Mouse (Mus musculus): ENCODE results near the gene Il15. TPM values are rescaled to one million over a fixed set of nuclear protein-coding genes. Genes with fewer than 3 reads are reported as not detected.

The Il15 gene
- polyA plus RNA-seq, 1 experiment from 2014 or later = 0.74 TPM

DNA sequence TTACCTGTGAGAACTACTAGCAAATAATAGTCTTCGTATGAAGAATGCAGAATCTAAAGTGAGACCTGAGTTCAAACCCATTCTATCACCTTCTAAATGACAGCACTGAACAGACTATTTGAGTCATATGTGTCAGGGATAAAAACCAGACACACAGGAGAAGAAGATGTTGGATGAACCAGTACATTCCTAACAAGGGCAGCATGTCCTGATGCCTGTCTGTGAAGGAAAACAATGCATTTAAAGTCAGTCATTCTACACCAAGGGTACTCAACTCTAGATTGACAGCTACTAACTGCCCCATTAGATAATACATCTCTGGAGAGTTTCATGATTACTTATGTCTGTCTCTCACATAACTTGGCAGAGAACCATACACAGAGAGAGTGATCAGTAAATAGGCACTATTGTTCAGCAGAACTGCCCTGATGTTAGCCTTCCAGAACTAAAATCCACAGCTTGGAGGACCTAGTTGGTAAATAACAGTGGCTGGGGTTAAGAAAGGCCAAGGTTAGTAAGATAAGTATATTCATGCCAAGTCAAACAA is 14.6 kb downstream of the Il15 start:
- Histone ChIP-seq H3K27ac (no peak overlapping the region), H3K36me3 (replicated peaks) (no peaks in the 10 kb centered on the region), H3K9ac (no peak overlapping the region), H3K27me3 (no peaks in the 10 kb centered on the region), H3K4me3 (replicated peaks) (no peak overlapping the region), H3K4me1 (no peaks in the 10 kb centered on the region), H3K4me2 (no peak overlapping the region), H3K9me3 (no peaks in the 10 kb centered on the region)
- WGBS = 96% methylated on average over 1 of the region's 1 CpGs
- ATAC-seq (ENCODE audit: low FRiP score) = no peak

DNA sequence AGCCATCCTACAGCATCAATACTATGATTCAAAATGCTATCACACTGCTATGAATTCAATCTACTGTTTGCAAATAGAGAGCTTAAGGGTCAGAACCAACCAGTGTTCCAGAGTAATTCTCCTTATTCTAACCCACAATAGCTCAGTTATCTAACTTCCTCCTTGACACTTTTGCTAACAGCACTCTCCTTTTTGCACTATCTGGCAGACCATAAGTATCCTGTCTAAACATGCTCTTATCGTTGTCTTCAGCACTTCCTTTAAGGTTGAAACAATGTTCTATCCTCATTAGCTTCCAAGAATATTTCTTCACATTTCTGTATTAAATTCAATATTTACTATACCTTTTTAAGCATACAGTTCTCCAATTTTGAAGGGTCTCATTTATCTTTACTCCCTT is 15.4 kb downstream of the Il15 start:
- H3K27me3 ChIP-seq = no peaks in the 10 kb centered on the region
- WGBS = 89% methylated on average over 1 of the region's 1 CpGs
- no peak overlapping the region for H3K27ac ChIP-seq
- H3K9me3 ChIP-seq = no peaks in the 10 kb centered on the region
- H3K36me3 ChIP-seq (replicated peaks) = no peaks in the 10 kb centered on the region
- no peak overlapping the region for H3K4me3 ChIP-seq (replicated peaks)
- ATAC-seq (ENCODE audit: low FRiP score) = no peak
- H3K4me1 ChIP-seq = no peaks in the 10 kb centered on the region
- no peak overlapping the region for H3K9ac ChIP-seq
- H3K4me2 ChIP-seq = no peak overlapping the region

DNA sequence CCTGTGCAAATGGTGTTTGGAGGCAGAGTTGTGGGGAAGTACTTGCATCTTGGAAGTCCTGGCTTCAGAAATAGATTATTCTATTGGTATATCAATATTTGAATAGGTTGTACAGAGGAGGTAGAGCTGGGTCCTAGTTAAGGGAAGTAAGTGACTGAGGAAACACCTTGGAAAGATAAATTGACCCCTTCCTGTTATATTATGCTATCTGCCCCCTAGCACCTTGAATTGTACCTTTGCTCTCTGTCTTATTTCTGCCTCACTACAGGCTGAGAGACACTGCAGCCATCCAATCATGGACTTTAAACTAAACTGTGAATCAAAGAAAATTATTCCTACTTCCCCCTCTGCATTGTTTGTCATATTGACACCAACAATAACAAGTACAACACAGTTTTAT is 17.2 kb downstream of the Il15 start:
- no peak overlapping the region for H3K9ac ChIP-seq
- no peaks in the 10 kb centered on the region for H3K36me3 ChIP-seq (replicated peaks)
- H3K9me3 ChIP-seq = no peaks in the 10 kb centered on the region
- no peak overlapping the region for H3K4me3 ChIP-seq (replicated peaks)
- no peaks in the 10 kb centered on the region for H3K4me1 ChIP-seq
- ATAC-seq (ENCODE audit: low FRiP score) = no peak
- H3K27me3 ChIP-seq = no peaks in the 10 kb centered on the region
- no peak overlapping the region for H3K27ac ChIP-seq
- H3K4me2 ChIP-seq = no peak overlapping the region

DNA sequence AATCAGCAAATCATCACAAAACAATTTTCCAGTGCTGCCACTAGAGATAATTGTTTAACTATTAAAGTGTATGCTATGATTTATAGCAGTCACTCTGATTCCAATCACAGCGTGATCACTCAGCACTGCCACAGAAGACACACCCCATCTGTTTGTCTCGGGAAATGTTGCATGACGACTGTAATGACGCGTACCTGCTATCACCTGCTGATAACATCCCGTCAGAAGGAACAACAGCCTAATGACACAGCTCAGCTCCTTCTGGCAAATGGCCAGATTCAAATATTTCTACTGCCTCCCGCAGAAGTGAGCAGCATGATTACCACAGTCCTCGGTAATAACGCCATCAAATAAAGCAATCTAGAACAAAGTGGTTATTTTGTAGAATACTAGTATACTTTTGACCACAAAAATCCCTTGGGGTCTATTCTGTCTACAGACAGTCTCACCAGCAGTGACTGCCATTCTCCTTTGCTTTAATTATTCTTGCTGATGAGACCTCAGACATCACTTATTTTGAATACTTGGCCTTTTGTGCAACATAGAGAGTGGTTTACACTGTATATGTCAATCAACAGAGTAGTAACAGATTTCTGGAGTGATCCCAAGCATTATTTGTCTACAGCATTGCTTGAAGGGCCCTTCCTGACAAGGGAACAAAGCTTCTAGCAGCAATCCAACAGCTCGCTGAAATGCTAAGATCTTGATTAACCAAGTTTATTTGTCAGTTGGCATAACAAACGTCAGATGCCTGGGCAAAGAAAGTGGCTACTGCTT is 18.4 kb downstream of the Il15 start:
- no peaks in the 10 kb centered on the region for H3K27me3 ChIP-seq
- no peaks in the 10 kb centered on the region for H3K36me3 ChIP-seq (replicated peaks)
- no peak overlapping the region for H3K9ac ChIP-seq
- no peak overlapping the region for H3K4me2 ChIP-seq
- no peak overlapping the region for H3K27ac ChIP-seq
- H3K4me3 ChIP-seq (replicated peaks) = no peak overlapping the region
- WGBS = 70% methylated on average over 11 of the region's 11 CpGs
- H3K9me3 ChIP-seq = no peaks in the 10 kb centered on the region
- peak; percentile 30; the same call in 1 of the 2 replicates for ATAC-seq (ENCODE audit: low FRiP score)
- no peaks in the 10 kb centered on the region for H3K4me1 ChIP-seq

DNA sequence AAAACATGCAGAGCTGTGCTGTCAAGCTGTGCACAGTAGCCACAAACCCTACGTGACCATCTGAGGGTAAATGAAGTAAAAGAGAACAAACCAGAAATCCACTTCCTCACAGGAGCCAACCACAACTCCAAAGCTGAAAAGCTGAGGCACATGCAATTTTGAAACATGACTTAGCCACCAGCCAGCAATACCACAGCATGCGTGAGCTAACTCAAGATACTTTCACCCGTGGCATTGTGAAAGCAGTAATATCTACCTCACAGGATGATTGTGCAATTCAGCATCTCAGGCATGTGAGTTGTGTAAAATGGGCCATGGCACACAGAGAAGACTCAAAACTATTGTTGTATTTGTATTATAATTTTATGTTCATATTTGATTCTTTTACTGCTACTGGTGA is 19.7 kb downstream of the Il15 start:
- Histone ChIP-seq H3K27ac (no peak overlapping the region), H3K4me1 (no peaks in the 10 kb centered on the region), H3K27me3 (no peaks in the 10 kb centered on the region), H3K9ac (no peak overlapping the region), H3K9me3 (no peaks in the 10 kb centered on the region), H3K4me2 (no peak overlapping the region), H3K36me3 (replicated peaks) (no peaks in the 10 kb centered on the region), H3K4me3 (replicated peaks) (no peak overlapping the region)
- no peak for ATAC-seq (ENCODE audit: low FRiP score)
- WGBS = 85% methylated on average over 3 of the region's 3 CpGs

DNA sequence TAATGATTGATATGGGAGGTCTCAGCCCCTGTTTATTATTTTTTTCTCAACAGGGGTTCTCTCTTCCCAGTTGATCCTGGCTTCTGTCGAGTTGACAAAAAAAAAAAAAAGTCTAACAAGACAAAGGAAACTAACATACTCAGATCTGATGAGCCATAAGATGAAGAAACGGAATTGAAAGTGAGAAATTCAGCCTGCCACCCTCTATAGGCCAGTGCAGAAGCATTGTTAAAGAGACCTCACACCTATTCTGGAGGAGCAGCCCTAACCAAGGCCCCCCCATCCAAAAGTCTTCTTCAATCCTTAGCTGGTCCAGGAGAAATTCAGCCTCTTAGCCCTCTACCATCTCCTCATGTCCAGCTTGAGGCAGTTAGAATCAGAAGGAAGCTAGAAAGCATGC is 20.7 kb downstream of the Il15 start:
- ATAC-seq (ENCODE audit: low FRiP score) = no peak
- Histone ChIP-seq H3K4me2 (no peak overlapping the region), H3K4me1 (no peaks in the 10 kb centered on the region), H3K36me3 (replicated peaks) (no peaks in the 10 kb centered on the region), H3K9me3 (no peaks in the 10 kb centered on the region), H3K27me3 (no peaks in the 10 kb centered on the region), H3K27ac (no peak overlapping the region), H3K9ac (no peak overlapping the region), H3K4me3 (replicated peaks) (no peak overlapping the region)
- 53% methylated on average over 2 of the region's 2 CpGs for WGBS

DNA sequence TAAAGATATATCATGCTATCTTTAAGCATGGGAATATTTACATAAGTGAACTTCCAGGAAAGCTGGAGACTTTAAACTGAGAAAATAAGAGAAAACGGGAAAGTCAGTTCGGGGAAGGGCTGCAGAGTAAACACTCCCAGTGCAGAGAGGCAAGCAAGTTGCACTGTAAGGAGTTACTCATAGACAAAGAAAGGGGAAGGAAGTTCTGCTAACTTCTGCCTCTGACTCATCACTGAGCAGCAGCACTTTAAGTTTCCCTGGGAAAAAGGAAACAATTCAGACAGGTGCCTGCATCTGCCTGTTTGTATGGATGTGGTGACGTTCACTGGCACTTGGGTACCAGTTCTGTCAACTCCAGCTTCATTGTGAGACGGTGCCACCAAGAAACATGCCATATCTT is 28.6 kb downstream of the Il15 start:
- ATAC-seq (ENCODE audit: low FRiP score) = no peak
- no peaks in the 10 kb centered on the region for H3K9me3 ChIP-seq
- no peak overlapping the region for H3K27ac ChIP-seq
- no peaks in the 10 kb centered on the region for H3K27me3 ChIP-seq
- H3K36me3 ChIP-seq (replicated peaks) = no peaks in the 10 kb centered on the region
- H3K4me1 ChIP-seq = no peaks in the 10 kb centered on the region
- H3K4me2 ChIP-seq = no peak overlapping the region
- WGBS = 88% methylated on average over 4 of the region's 4 CpGs
- no peak overlapping the region for H3K4me3 ChIP-seq (replicated peaks)
- no peak overlapping the region for H3K9ac ChIP-seq

DNA sequence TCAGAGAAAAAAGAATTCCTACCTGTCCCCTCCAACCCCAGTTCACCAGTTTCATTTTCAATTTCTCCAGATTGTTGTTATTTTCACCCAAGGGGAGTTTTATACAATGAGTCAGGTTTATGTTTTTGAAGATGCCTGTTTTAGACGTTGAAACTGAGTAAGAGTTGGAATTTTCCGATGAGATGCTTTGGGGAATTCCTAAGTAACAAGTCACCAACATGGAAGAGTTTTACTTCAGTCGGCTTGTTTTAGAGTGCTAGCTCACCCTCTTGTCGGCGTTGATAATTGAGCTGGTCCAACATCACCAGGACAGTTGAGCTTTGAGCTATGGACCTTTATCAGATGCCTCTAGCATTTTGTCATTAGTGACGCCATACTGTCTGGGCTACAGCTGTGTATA is 30.2 kb downstream of the Il15 start:
- H3K27ac ChIP-seq = no peak overlapping the region
- H3K9ac ChIP-seq = no peak overlapping the region
- 92% methylated on average over 6 of the region's 6 CpGs for WGBS

DNA sequence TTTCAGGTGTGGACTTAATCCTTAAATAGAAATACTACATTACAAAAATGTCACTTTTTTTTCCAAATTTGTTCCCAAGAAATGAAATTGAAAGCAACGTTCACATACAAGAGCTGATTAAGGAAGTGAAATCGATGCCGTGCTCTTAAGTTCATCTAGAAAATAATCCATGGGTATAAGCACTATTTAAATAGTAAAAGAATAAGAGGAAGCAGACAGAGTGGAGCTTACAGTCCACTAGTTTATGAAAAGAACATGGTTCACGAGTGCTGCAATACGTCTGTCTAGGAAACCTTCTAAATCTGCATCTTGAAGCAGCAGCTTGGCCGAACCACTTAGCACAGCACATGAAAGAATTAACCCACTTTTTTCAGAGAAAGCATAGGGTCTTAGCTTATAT is 32.4 kb downstream of the Il15 start:
- H3K9me3 ChIP-seq = no peaks in the 10 kb centered on the region
- no peak for ATAC-seq (ENCODE audit: low FRiP score)

More for the DNA sequence above, 30.2 kb downstream of the Il15 start:
- no peaks in the 10 kb centered on the region for H3K27me3 ChIP-seq
- no peaks in the 10 kb centered on the region for H3K9me3 ChIP-seq
- H3K4me3 ChIP-seq (replicated peaks) = no peak overlapping the region
- no peak overlapping the region for H3K4me2 ChIP-seq
- H3K4me1 ChIP-seq = no peaks in the 10 kb centered on the region
- no peak for ATAC-seq (ENCODE audit: low FRiP score)
- H3K36me3 ChIP-seq (replicated peaks) = no peaks in the 10 kb centered on the region

DNA sequence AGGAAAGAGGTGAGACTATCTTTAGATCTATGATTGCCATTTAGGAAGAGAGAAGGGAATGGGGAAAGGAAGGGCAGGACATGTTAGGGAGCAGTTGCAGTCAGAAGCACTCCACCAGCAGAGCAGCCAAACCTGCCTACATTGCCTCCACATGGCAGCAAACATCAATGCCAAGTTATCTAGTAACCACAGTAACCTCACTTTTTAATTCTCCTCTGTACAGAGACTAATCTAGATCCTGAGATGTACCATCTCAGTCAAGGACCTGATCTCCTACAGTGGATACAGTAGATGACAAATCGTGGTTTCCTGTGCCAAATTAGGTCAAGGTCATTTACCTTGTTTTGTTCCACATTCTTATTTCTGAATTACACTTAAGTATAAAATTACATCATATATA is 42.0 kb downstream of the Il15 start:
- Histone ChIP-seq H3K9me3 (no peaks in the 10 kb centered on the region), H3K27ac (no peak overlapping the region), H3K27me3 (no peaks in the 10 kb centered on the region), H3K4me2 (no peak overlapping the region), H3K9ac (no peak overlapping the region), H3K36me3 (replicated peaks) (no peaks in the 10 kb centered on the region), H3K4me1 (no peaks in the 10 kb centered on the region), H3K4me3 (replicated peaks) (no peak overlapping the region)
- no peak for ATAC-seq (ENCODE audit: low FRiP score)
- WGBS = 95% methylated on average over 1 of the region's 1 CpGs

More for the DNA sequence above, 32.4 kb downstream of the Il15 start:
- no peak overlapping the region for H3K4me2 ChIP-seq
- no peaks in the 10 kb centered on the region for H3K4me1 ChIP-seq
- WGBS = 90% methylated on average over 6 of the region's 6 CpGs
- H3K36me3 ChIP-seq (replicated peaks) = no peaks in the 10 kb centered on the region
- no peak overlapping the region for H3K9ac ChIP-seq
- H3K27ac ChIP-seq = no peak overlapping the region
- H3K27me3 ChIP-seq = no peaks in the 10 kb centered on the region
- no peak overlapping the region for H3K4me3 ChIP-seq (replicated peaks)

DNA sequence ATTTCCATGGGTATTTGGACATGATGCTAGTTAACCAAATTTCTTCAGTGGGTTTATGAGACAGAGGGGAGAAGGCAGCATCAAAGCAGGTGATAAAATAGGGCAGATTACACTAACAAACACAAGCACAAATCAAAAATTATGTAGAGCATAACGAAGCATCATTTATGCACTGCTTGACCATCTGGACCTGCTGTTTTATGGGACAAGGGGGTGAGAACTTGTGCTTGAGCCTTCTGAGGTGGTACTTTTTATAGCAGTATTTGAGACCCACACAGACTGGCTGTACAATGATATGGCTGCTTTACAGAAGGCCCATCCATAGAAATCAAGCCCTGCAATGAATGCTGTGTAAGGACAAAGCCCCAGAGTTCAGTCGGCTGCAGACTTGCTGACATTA is 46.9 kb downstream of the Il15 start:
- ATAC-seq (ENCODE audit: low FRiP score) = no peak

DNA sequence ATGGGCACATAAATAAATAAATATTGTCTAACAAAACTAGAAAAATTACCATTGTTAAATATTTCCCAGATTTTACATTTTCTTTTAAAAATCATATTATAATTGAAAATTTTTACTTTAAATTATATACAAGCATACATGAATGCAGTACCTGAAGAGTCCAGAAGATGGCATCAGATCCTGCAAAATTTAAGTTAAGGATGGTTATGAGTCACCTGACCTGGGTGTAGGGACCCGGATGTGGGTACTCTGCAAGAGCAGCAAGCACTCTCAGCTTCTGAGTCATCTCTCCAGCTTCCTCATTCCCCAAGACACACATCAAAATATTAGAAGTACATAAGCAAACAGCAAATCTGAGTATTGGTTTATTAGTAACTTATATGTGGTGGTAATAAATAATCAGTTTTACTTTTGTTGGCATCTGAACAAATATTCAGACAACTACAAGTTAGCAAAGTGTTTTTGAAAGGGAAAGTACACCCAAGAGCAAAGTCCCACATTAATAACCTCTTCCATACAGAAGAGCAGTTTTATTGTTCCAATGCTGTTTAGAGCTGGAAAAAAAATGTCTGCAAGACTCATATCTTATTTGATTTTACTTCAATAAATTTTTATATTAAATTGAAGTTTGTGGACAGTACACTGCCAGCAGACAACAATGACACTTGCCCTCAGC is 51.6 kb downstream of the Il15 start:
- Histone ChIP-seq H3K4me3 (replicated peaks) (no peak overlapping the region), H3K27ac (no peak overlapping the region), H3K4me1 (no peaks in the 10 kb centered on the region), H3K27me3 (no peaks in the 10 kb centered on the region), H3K4me2 (no peak overlapping the region), H3K9ac (no peak overlapping the region), H3K36me3 (replicated peaks) (no peaks in the 10 kb centered on the region), H3K9me3 (no peaks in the 10 kb centered on the region)
- 56% methylated on average over 1 of the region's 1 CpGs for WGBS
- no peak for ATAC-seq (ENCODE audit: low FRiP score)

More for the DNA sequence above, 46.9 kb downstream of the Il15 start:
- H3K9me3 ChIP-seq = no peaks in the 10 kb centered on the region
- H3K4me1 ChIP-seq = no peaks in the 10 kb centered on the region
- no peak overlapping the region for H3K27ac ChIP-seq
- no peak overlapping the region for H3K4me2 ChIP-seq
- H3K4me3 ChIP-seq (replicated peaks) = no peak overlapping the region
- H3K9ac ChIP-seq = no peak overlapping the region
- H3K36me3 ChIP-seq (replicated peaks) = no peaks in the 10 kb centered on the region
- 80% methylated on average over 2 of the region's 2 CpGs for WGBS
- H3K27me3 ChIP-seq = no peaks in the 10 kb centered on the region

DNA sequence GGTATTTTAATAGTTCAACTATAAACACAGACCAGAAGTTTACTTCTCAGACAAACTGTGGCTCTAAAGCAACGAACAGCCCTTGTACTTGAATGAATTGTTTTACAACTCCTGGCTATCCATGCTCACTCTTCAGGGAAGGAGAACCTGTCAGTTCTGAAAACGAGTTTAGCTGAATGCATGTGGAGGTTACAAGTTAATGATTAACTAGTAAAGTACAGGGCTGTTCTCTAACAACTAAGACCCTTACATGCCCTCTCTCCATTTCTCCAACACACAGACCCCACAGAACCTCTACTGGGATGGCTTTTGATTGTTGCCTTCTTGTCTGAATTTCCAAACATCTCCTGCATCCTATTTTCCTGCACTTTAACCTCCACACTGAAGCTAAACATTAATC is 53.7 kb downstream of the Il15 start:
- WGBS = 64% methylated on average over 2 of the region's 2 CpGs
- Histone ChIP-seq H3K27ac (no peak overlapping the region), H3K4me3 (replicated peaks) (no peak overlapping the region), H3K27me3 (no peaks in the 10 kb centered on the region), H3K4me1 (no peaks in the 10 kb centered on the region), H3K4me2 (no peak overlapping the region), H3K36me3 (replicated peaks) (no peaks in the 10 kb centered on the region), H3K9ac (no peak overlapping the region), H3K9me3 (no peaks in the 10 kb centered on the region)
- no peak for ATAC-seq (ENCODE audit: low FRiP score)

Measured in forebrain, embryonic 12.5 days (tissue).